Mouse (Mus musculus) myocyte (in vitro differentiated cells): ENCODE data around the gene Uqcc3. TPM values are rescaled to one million over a fixed set of nuclear protein-coding genes. Genes with fewer than 3 reads are reported as not detected.
"Not testable (repeated sequence)": the region's sequence is repeated elsewhere in the genome, so short reads cannot be mapped to it uniquely, and the experiment has no call there.

Experiments
- H3K27me3 ChIP-seq: one replicate; pipeline ENCODE4 v1.6.1; 2011; ENCODE audit not compliant: control insufficient read depth, insufficient read depth, insufficient read length
- H3K36me3 ChIP-seq: one replicate; pipeline ENCODE4 v1.6.1; 2011; ENCODE audit not compliant: control insufficient read depth, insufficient read depth
- H3K4me2 ChIP-seq: one replicate; pipeline ENCODE4 v1.6.1; 2011; ENCODE audit warnings: low read depth, control low read depth
- H3K4me3 ChIP-seq: one replicate; pipeline ENCODE4 v1.5.1; 2011; ENCODE audit warnings: mild to moderate bottlenecking, control low read depth, moderate library complexity
- H3K79me2 ChIP-seq: one replicate; pipeline ENCODE4 v1.6.1; 2011; ENCODE audit not compliant: control insufficient read depth, insufficient read depth
- H3ac ChIP-seq: one replicate; pipeline ENCODE4 v1.6.1; 2011; ENCODE audit not compliant: control insufficient read depth, insufficient read length
- CEBPB ChIP-seq: IDR thresholded peaks from 2 replicates; pipeline ENCODE4 v1.6.1; 2011; ENCODE audit warnings: mild to moderate bottlenecking, moderate library complexity; ENCODE audit not compliant: poor library complexity, insufficient read depth, severe bottlenecking
- E2F4 ChIP-seq: IDR thresholded peaks from one replicate; pipeline ENCODE4 v1.6.1; 2011; ENCODE audit warnings: mild to moderate bottlenecking, control low read depth, moderate library complexity; ENCODE audit not compliant: insufficient read depth
- MAX ChIP-seq: IDR thresholded peaks from one replicate; pipeline ENCODE4 v1.6.1; 2011; ENCODE audit warnings: low read depth, mild to moderate bottlenecking, control low read depth
- MYOD1 ChIP-seq, 3 experiments: IDR thresholded peaks; one replicate each; pipeline ENCODE4 v1.6.1; 2011; ENCODE audit warnings: control low read depth in 2 of 3, low read depth in 2 of 3, mild to moderate bottlenecking in 2 of 3, moderate library complexity in 1 of 3; ENCODE audit not compliant: insufficient read length in 2 of 3, control insufficient read depth in 1 of 3
- MYOG ChIP-seq, 3 experiments: IDR thresholded peaks; one replicate each; pipeline ENCODE4 v1.6.1; 2011; ENCODE audit warnings: control low read depth in 2 of 3, low read depth in 2 of 3, mild to moderate bottlenecking in 2 of 3; ENCODE audit not compliant: insufficient read length in 2 of 3, control insufficient read depth in 1 of 3, insufficient read depth in 1 of 3
- POLR2A ChIP-seq: IDR thresholded peaks from one replicate; pipeline ENCODE4 v1.6.1; 2011; ENCODE audit warnings: low read depth, mild to moderate bottlenecking, control low read depth, moderate library complexity; ENCODE audit not compliant: insufficient read length
- POLR2AphosphoS2 ChIP-seq: IDR thresholded peaks from one replicate; pipeline ENCODE4 v1.6.1; 2011; ENCODE audit warnings: low read depth, control low read depth; ENCODE audit not compliant: insufficient read length
- REST ChIP-seq: IDR thresholded peaks from one replicate; pipeline ENCODE4 v1.6.1; 2011; ENCODE audit warnings: mild to moderate bottlenecking, control low read depth, moderate library complexity; ENCODE audit not compliant: insufficient read depth, insufficient read length
- SRF ChIP-seq: IDR thresholded peaks from one replicate; pipeline ENCODE4 v1.6.1; 2011; ENCODE audit warnings: low read depth; ENCODE audit not compliant: control insufficient read depth, insufficient read length
- TCF12 ChIP-seq: IDR thresholded peaks from one replicate; pipeline ENCODE4 v1.6.1; 2011; ENCODE audit warnings: mild to moderate bottlenecking, control low read depth; ENCODE audit not compliant: poor library complexity, insufficient read depth, severe bottlenecking
- TCF3 ChIP-seq: IDR thresholded peaks from one replicate; pipeline ENCODE4 v1.6.1; 2011; ENCODE audit warnings: low read depth, control low read depth; ENCODE audit not compliant: insufficient read length
- USF1 ChIP-seq: IDR thresholded peaks from one replicate; pipeline ENCODE4 v1.6.1; 2011; ENCODE audit warnings: low read depth, mild to moderate bottlenecking, control low read depth, moderate library complexity
- polyA plus RNA-seq: library from polyadenylated mRNA; unstranded; fragments of >200 nt; fragmentation: generic; extraction: Trizol; gene quantifications from one replicate; pipeline ENCODE4 v1.2.1, GENCODE M21; 2012; ENCODE audit warnings: missing spikeins

Gene Uqcc3
- polyA plus RNA-seq, 1 experiment, result 37.0 TPM

DNA sequence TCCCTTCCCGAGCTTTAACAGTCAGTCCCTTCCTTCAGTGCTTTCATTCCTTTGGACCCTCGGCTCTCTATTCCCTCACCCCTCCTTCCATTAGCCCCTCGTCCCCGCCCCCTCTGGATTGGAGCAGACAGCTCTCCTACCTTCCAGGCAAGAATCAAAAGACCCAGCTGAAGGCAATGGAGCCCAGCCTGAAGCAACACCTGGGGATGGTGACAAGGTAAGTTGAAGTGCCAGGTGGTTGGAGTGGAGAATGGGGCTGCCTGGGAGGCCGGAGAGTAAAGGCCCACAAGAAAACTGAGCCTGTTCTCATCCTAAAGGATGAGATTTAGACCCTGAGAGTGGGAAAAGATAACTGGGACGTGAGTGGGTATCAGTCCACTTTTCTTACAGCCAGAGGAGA, 27.8 kb upstream of the Uqcc3 start:
- no peak overlapping the region for H3K4me2 ChIP-seq
- no peak overlapping the region for H3ac ChIP-seq
- no peaks in the 10 kb centered on the region for H3K79me2 ChIP-seq
- no peaks in the 10 kb centered on the region for H3K27me3 ChIP-seq
- TF ChIP-seq MYOG (IDR thresholded peaks at IDR 0.05; ENCODE audit: control insufficient read depth in 1 of 3, insufficient read depth in 1 of 3, insufficient read length in 2 of 3, low read depth in 2 of 3) (no peak), MYOD1 (IDR thresholded peaks at IDR 0.05; ENCODE audit: control insufficient read depth in 1 of 3, insufficient read length in 2 of 3, low read depth in 2 of 3) (no peak), POLR2AphosphoS2 (no peak), TCF3 (no peak), POLR2A (no peak), SRF (no peak), MAX (no peak), TCF12 (no peak), USF1 (no peak), E2F4 (no peak), CEBPB (no peak), REST (no peak)
- peaks cover 67% of the 10 kb centered on the region for H3K36me3 ChIP-seq
- H3K4me3 ChIP-seq, result no peak overlapping the region

- no peak overlapping the region for H3K4me2 ChIP-seq
- TF ChIP-seq POLR2AphosphoS2, result no peak
- TF ChIP-seq MAX, result no peak
- no peak for TF ChIP-seq TCF12
- TF ChIP-seq TCF3, result no peak
- TF ChIP-seq POLR2A, result no peak
- no peak for TF ChIP-seq CEBPB
- no peak for TF ChIP-seq MYOD1 (IDR thresholded peaks at IDR 0.05; ENCODE audit: control insufficient read depth in 1 of 3, insufficient read length in 2 of 3, low read depth in 2 of 3)
- no peak for TF ChIP-seq MYOG (IDR thresholded peaks at IDR 0.05; ENCODE audit: control insufficient read depth in 1 of 3, insufficient read depth in 1 of 3, insufficient read length in 2 of 3, low read depth in 2 of 3)
- TF ChIP-seq SRF, result no peak
- TF ChIP-seq E2F4, result no peak
- no peak for TF ChIP-seq REST
- no peak overlapping the region for H3ac ChIP-seq
- H3K79me2 ChIP-seq, result peaks cover 41% of the 10 kb centered on the region
- no peaks in the 10 kb centered on the region for H3K27me3 ChIP-seq
- no peak overlapping the region for H3K4me3 ChIP-seq
- H3K36me3 ChIP-seq, result peaks cover 39% of the 10 kb centered on the region
These were observed 22.7 kb upstream of the Uqcc3 start for GRCm38 (mm10) chr19:8903412-8903811.

GRCm38 (mm10) chr19:8899079-8899478, 18.4 kb upstream of the Uqcc3 start:
- H3K27me3 ChIP-seq, result no peaks in the 10 kb centered on the region
- H3K36me3 ChIP-seq, result peaks cover 22% of the 10 kb centered on the region
- H3K4me2 ChIP-seq, result peak overlapping the region; percentile 92
- H3K4me3 ChIP-seq, result peak overlapping the region; percentile 86
- peak overlapping the region; percentile 10 for H3ac ChIP-seq
- H3K79me2 ChIP-seq, result peaks cover 59% of the 10 kb centered on the region
- no peak for TF ChIP-seq MYOD1 (IDR thresholded peaks at IDR 0.05; ENCODE audit: control insufficient read depth in 1 of 3, insufficient read length in 2 of 3, low read depth in 2 of 3)

GRCm38 (mm10) chr19:8898576-8898975, 17.9 kb upstream of the Uqcc3 start:
- TF ChIP-seq REST, result no peak
- TF ChIP-seq TCF12, result no peak
- no peak for TF ChIP-seq CEBPB
- TF ChIP-seq E2F4, result no peak
- no peak for TF ChIP-seq MYOG (IDR thresholded peaks at IDR 0.05; ENCODE audit: control insufficient read depth in 1 of 3, insufficient read depth in 1 of 3, insufficient read length in 2 of 3, low read depth in 2 of 3)
- TF ChIP-seq TCF3, result no peak
- TF ChIP-seq SRF, result no peak
- no peak for TF ChIP-seq USF1
- no peak for TF ChIP-seq MYOD1 (IDR thresholded peaks at IDR 0.05; ENCODE audit: control insufficient read depth in 1 of 3, insufficient read length in 2 of 3, low read depth in 2 of 3)
- no peak for TF ChIP-seq MAX
- no peak for TF ChIP-seq POLR2AphosphoS2
- TF ChIP-seq POLR2A, result no peak
- Histone ChIP-seq H3K79me2 (peaks cover 64% of the 10 kb centered on the region), H3ac (peak overlapping the region; percentile 10), H3K27me3 (no peaks in the 10 kb centered on the region), H3K4me2 (peak overlapping the region; percentile 92), H3K4me3 (peak overlapping the region; percentile 86), H3K36me3 (peaks cover 17% of the 10 kb centered on the region)

GRCm38 (mm10) chr19:8897865-8898495, 17.3 kb upstream of the Uqcc3 start, which contains the start of gene Ganab:
Gene Ganab (plus strand): TSS chr19:8898071.
- Histone ChIP-seq H3ac (peak within 1 kb of the TSS; percentile 10), H3K79me2 (peaks cover 70% of the 10 kb centered on the region), H3K4me3 (peak within 1 kb of the TSS; percentile 86), H3K4me2 (peak within 1 kb of the TSS; percentile 100), H3K27me3 (no peaks in the 10 kb centered on the region), H3K36me3 (peaks cover 11% of the 10 kb centered on the region)
- TF ChIP-seq POLR2AphosphoS2 (peak; percentile 100), USF1 (no peak), TCF3 (no peak), E2F4 (no peak), SRF (no peak), REST (peak; percentile 53), POLR2A (peak; percentile 93), TCF12 (no peak), CEBPB (no peak), MYOG (IDR thresholded peaks at IDR 0.05; ENCODE audit: control insufficient read depth in 1 of 3, insufficient read depth in 1 of 3, insufficient read length in 2 of 3, low read depth in 2 of 3) (no peak), MAX (no peak), MYOD1 (IDR thresholded peaks at IDR 0.05; ENCODE audit: control insufficient read depth in 1 of 3, insufficient read length in 2 of 3, low read depth in 2 of 3) (no peak)

- Histone ChIP-seq H3ac (peak overlapping the region; percentile 10), H3K4me2 (peak overlapping the region; percentile 100), H3K79me2 (peaks cover 69% of the 10 kb centered on the region), H3K4me3 (peak overlapping the region; percentile 86)
- H3K36me3 ChIP-seq, H3K27me3 ChIP-seq: not testable (repeated sequence)
These were observed 16.6 kb upstream of the Uqcc3 start for GRCm38 (mm10) chr19:8897211-8897864.

DNA sequence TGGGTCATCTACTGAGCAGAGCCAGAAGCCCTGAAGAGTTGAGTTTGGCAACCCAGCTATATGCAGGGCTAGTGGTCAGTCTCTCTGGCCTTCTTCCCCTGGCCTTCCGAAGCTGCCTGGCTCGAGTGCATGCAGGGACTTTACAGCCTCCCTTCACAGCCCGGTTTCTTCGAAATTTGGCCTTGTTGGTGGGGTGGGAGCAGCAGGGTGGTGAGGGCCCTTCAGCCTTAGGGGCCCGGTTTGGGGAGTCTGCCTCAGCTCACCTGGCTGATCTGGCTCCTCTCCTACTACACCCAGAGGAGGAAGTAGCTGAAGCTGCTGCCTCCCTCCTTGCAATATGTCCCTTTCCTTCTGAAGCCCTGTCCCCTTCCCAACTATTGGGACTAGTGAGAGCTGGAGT, 15.5 kb upstream of the Uqcc3 start:
- H3K79me2 ChIP-seq, result peaks cover 58% of the 10 kb centered on the region
- not testable (repeated sequence) for H3K4me3 ChIP-seq, H3K36me3 ChIP-seq, H3ac ChIP-seq, H3K4me2 ChIP-seq, H3K27me3 ChIP-seq
